Mouse (Mus musculus): Measurements from ENCODE around the gene Sycn.

GRCm38 (mm10) chr7:28492310-28492709, 48.4 kb upstream of the Sycn start:
- no peak for TF ChIP-seq CTCF (IDR thresholded peaks at IDR 0.05)
- TF ChIP-seq EP300 (IDR thresholded peaks at IDR 0.05) = no peak

Measured in lung, postnatal 0 days (tissue).